Comparison of ENCODE assay signal across 9 mouse cellular contexts in genomic region chrX:101313625-101314359, GRCm38 (mm10). TPM values are rescaled to one million over a fixed set of nuclear protein-coding genes. Genes with fewer than 3 reads are reported as not detected.
DNase-seq lines count a peak whose midpoint lies in the region; TF ChIP-seq lines count a peak whose summit lies in the region.
"Had no signal": no experiment of that assay in that cellular context is flagged by ENCODE, and none has a peak within 500 bp of the region (broad histone marks: within the 10 kb centered on the region; RNA-seq: fewer than 3 reads in every experiment).

No protein-coding gene starts in this region.

- 4% methylated on average over 6 of the region's 6 CpGs for WGBS in cerebellum, adult 2 months

- TF ChIP-seq CTCF in cerebellum, adult 2 months (IDR thresholded peaks at IDR 0.05; ENCODE audit: borderline replicate concordance, insufficient read depth, low read depth, low read length) = no peak

- no peak for TF ChIP-seq POLR2A in cerebellum, adult 2 months (IDR thresholded peaks at IDR 0.05; ENCODE audit: borderline replicate concordance, insufficient read depth, low read length)

- no peak overlapping the region for H3K27ac ChIP-seq in cerebellum, adult 2 months (ENCODE audit: insufficient read depth, low read length)

- intact Hi-C loops in left cerebral cortex, postnatal 10 days (cut with DNase I) = no loop called here

- H3K4me3 ChIP-seq in cerebellum, adult 2 months (replicated peaks; ENCODE audit: insufficient read depth, low read depth, low read length) = no peak overlapping the region

- H3K27me3 ChIP-seq in cerebellum, adult 2 months (ENCODE audit: control insufficient read depth, insufficient read depth, low read length) = no peaks in the 10 kb centered on the region

- peak; percentile 37 to 51 for DNase-seq in cerebellum, adult 2 months
- DNase-seq in cerebellum, postnatal 4 days (ENCODE audit: low spot score in 2 of 2) = no peak
- peak; percentile 32 to 58 for DNase-seq in frontal cortex, postnatal 25 days (ENCODE audit: low spot score in 2 of 2)
- DNase-seq in left cerebral cortex, postnatal 10 days (ENCODE audit: extremely low spot score in 1 of 2, low spot score in 2 of 2) = peak; percentile 68 to 69
- peak; percentile 76 for DNase-seq in right cerebral cortex, postnatal 25 days
- DNase-seq in spleen, adult 18-20 months = no peak
- DNase-seq in kidney, adult 9 months = no peak
- no peak for DNase-seq in adrenal gland, postnatal 4 days (ENCODE audit: low spot score in 2 of 2)

- peaks cover 7% of the 10 kb centered on the region; the same call in 1 of the 2 replicates for H3K4me1 ChIP-seq in cerebellum, adult 2 months (ENCODE audit: control insufficient read depth, insufficient read depth, low read length)

RNA-seq across cellular contexts. Expression of gene Nlgn3, which starts 14.8 kb away (rescaled TPM):
- 36.9 and 38.5 TPM in 2 replicates for polyA plus RNA-seq in cerebellum, adult 2 months (2012; rRNA removed)
- total RNA-seq in left cerebral cortex, postnatal 10 days (2021) = 100 to 1,000 TPM; 226 to 229 TPM
- 10 to 100 TPM; 13.4 to 13.6 TPM for total RNA-seq in adrenal gland, postnatal 4 days (2021)

RNA-seq across cellular contexts. Expression of gene Med12, which starts 40.0 kb away (rescaled TPM):
- 54.4 and 64.5 TPM in 2 replicates for polyA plus RNA-seq in cerebellum, adult 2 months (2012; rRNA removed)
- total RNA-seq in left cerebral cortex, postnatal 10 days (2021) = 10 to 100 TPM; 26.1 to 33.7 TPM
- 10 to 100 TPM; 43.6 to 48.7 TPM for total RNA-seq in adrenal gland, postnatal 4 days (2021)

RNA-seq across cellular contexts. Expression of gene Gm20489, which starts 45.0 kb away (rescaled TPM):
- not detected in 2 replicates for polyA plus RNA-seq in cerebellum, adult 2 months (2012; rRNA removed)
- not detected for total RNA-seq in left cerebral cortex, postnatal 10 days (2021)
- total RNA-seq in adrenal gland, postnatal 4 days (2021) = not detected
- polyA plus RNA-seq: kidney, embryonic 14.5 days had no signal

RNA-seq across cellular contexts. Expression of gene Il2rg, which starts 45.7 kb away (rescaled TPM):
- polyA plus RNA-seq in cerebellum, adult 2 months (2012; rRNA removed) = 1.9 and 2.0 TPM in 2 replicates
- 1 to 10 TPM; 2.5 to 3.7 TPM for total RNA-seq in left cerebral cortex, postnatal 10 days (2021)
- 10 to 100 TPM; 10.4 TPM for total RNA-seq in adrenal gland, postnatal 4 days (2021)

RNA-seq across cellular contexts. Expression of gene Gm614, which starts 50.0 kb away (rescaled TPM):
- not detected in 2 replicates for polyA plus RNA-seq in cerebellum, adult 2 months (2012; rRNA removed)
- total RNA-seq in left cerebral cortex, postnatal 10 days (2021) = not detected
- total RNA-seq in adrenal gland, postnatal 4 days (2021) = 1 to 10 TPM in 1 of 2 experiments, under 1 TPM in 1; 0.84 to 1.2 TPM

Comparison
In these comparisons a context has a peak if more than half of its experiments do, and no peak if none do; other contexts are left out.
1. DNase-seq: peak in cerebellum, adult 2 months (2 of 2), frontal cortex, postnatal 25 days (2 of 2), left cerebral cortex, postnatal 10 days (2 of 2) and right cerebral cortex, postnatal 25 days (single experiment); none in cerebellum, postnatal 4 days (0 of 2), spleen, adult 18-20 months (0 of 2), kidney, adult 9 months (single experiment) and adrenal gland, postnatal 4 days (0 of 2).
2. RNA of gene Nlgn3, which starts 14.8 kb away (total RNA-seq): 226 to 229 TPM in left cerebral cortex, postnatal 10 days; 13.4 to 13.6 TPM in adrenal gland, postnatal 4 days; every median in the first group is over 10 times any median in the second.